Mouse (Mus musculus) CD8-positive naive resting alpha-beta T cell, adult 2 months (primary cell): ENCODE measurements around the gene Nsg1.
A peak's percentile ranks its signal among the peaks of the same experiment; 100 is the strongest.

Source experiments
- DNase-seq, 2 experiments: peaks; one replicate each; pipeline ENCODE4 v3.0.0; 2022; ENCODE audit warnings: low read depth in 2 of 2, low spot score in 2 of 2

Gene Nsg1

GRCm38 (mm10) chr5:38159634-38160413, at the start of gene Nsg1:
Gene Nsg1 (minus strand): TSS chr5:38159907.
- DNase-seq, result no peak

- DNase-seq, result no peak
Observed at GRCm38 (mm10) chr5:38208985-38209384, 49.3 kb upstream of the Nsg1 start.

GRCm38 (mm10) chr5:38205303-38205726, 45.6 kb upstream of the Nsg1 start:
- no peak for DNase-seq

GRCm38 (mm10) chr5:38199686-38200085, 40.0 kb upstream of the Nsg1 start:
- DNase-seq, result no peak

- peak; percentile 35 to 58 for DNase-seq
Observed at GRCm38 (mm10) chr5:38197482-38197823, 37.7 kb upstream of the Nsg1 start.

- no peak for DNase-seq
Observed at GRCm38 (mm10) chr5:38196821-38197481, 37.2 kb upstream of the Nsg1 start.

- DNase-seq, result no peak
Observed at GRCm38 (mm10) chr5:38195941-38196340, 36.2 kb upstream of the Nsg1 start.

GRCm38 (mm10) chr5:38194946-38195345, 35.2 kb upstream of the Nsg1 start:
- no peak for DNase-seq

GRCm38 (mm10) chr5:38190907-38191306, 31.2 kb upstream of the Nsg1 start:
- DNase-seq, result no peak

GRCm38 (mm10) chr5:38187006-38187405, 27.3 kb upstream of the Nsg1 start:
- no peak for DNase-seq

GRCm38 (mm10) chr5:38184688-38185285, 25.1 kb upstream of the Nsg1 start:
- DNase-seq, result no peak

GRCm38 (mm10) chr5:38174256-38174912, 14.7 kb upstream of the Nsg1 start:
- no peak for DNase-seq

GRCm38 (mm10) chr5:38173766-38174165, 14.1 kb upstream of the Nsg1 start:
- no peak for DNase-seq

GRCm38 (mm10) chr5:38168497-38168896, 8.8 kb upstream of the Nsg1 start:
- DNase-seq, result no peak

- no peak for DNase-seq
Observed at GRCm38 (mm10) chr5:38158947-38159633, 617 bp downstream of the Nsg1 start.

GRCm38 (mm10) chr5:38158501-38158946, 1.2 kb downstream of the Nsg1 start:
- no peak for DNase-seq

GRCm38 (mm10) chr5:38157481-38158020, 2.2 kb downstream of the Nsg1 start:
- DNase-seq, result no peak

GRCm38 (mm10) chr5:38153636-38154035, 6.1 kb downstream of the Nsg1 start:
- DNase-seq, result no peak

- no peak for DNase-seq
Observed at GRCm38 (mm10) chr5:38152201-38153108, 7.3 kb downstream of the Nsg1 start.

GRCm38 (mm10) chr5:38151264-38151663, 8.4 kb downstream of the Nsg1 start:
- DNase-seq, result no peak
